Mouse (Mus musculus) B cell, adult 2 months (primary cell): ENCODE results near the gene Cct2.
A peak's percentile ranks its signal among the peaks of the same experiment; 100 is the strongest.
"Not testable (repeated sequence)": the region's sequence is repeated elsewhere in the genome, so short reads cannot be mapped to it uniquely, and the experiment has no call there.

ENCODE experiments used
- DNase-seq, 2 experiments: peaks; one replicate each; pipeline ENCODE4 v3.0.0; 2022

Gene Cct2

GRCm38 (mm10) chr10:117049961-117050597 is 13.5 kb downstream of the Cct2 start:
- DNase-seq: no peak

- DNase-seq: no peak
These were observed 14.4 kb downstream of the Cct2 start for GRCm38 (mm10) chr10:117049253-117049652.

DNA sequence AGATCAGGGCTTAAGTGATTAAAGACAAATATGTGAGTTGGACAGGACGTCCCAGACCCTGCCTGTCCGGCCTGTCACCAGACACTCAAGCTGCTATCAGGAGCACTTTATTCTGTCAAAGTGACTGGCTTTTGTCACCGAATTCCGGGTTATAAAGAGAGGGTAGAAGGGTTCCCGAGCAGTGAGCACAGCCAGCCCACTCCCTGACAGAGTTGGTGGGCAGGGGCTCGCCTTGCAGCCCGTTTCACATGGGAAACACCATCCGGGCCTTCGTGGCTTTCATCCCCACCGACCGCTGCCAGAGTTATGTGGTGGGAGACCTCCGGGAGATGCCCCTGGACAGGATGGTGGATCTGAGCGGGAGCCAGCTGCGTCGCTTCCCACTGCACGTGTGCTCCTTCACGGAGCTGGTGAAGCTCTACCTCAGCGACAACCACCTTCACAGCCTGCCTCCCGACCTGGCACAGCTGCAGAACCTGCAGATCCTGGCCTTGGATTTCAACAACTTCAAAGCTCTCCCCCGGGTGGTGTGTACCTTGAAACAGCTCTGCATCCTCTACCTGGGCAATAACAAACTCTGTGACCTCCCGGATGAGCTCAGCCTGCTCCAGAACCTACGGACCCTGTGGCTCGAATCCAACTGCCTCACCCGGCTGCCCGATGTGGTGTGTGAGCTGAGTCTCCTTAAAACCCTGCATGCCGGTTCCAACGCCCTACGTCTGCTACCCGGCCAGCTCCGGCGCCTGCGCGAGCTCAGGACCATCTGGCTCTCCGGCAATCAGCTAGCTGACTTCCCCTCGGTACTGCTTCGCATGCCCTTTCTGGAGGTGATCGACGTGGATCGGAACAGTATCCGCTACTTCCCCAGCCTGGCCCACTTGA is 18.2 kb downstream of the Cct2 start, which contains the start of gene Lrrc10:
TSS of gene Lrrc10 (plus strand) at position 167 of the 882 bp plus-strand sequence.
- DNase-seq: no peak

DNA sequence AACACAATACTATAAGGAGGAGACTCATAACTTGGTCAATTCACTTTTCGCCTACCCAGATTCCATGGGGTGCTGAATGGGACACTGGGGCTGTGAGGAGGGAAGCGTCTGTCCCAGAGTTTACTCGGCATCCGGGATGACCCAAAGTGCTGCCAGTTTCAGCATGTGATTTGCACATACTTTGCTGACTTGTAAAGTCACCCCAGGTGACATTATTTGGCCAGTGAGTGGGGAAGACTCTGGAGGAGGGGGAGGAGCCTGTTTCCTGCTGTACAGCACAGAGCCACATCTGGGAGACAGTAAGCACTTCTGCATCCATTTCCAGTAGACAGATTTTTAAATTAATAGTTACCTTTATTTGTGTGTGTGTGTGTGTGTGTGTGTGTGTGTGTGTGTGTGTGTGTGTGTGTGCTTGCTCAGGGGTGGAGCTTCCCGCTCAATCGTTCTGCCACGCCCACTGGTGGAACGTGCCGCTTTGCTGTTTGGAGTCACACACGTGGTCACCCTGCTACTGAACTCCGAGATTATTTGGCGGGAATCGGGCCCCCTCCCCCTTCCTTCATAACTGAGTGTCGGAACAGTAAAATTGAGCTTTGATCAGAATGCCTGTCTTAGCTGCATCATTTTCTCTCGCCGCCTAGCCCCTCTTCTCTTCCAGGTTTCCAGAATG is 20.0 kb downstream of the Cct2 start:
- not testable (repeated sequence) for DNase-seq

GRCm38 (mm10) chr10:117042295-117042694 is 21.3 kb downstream of the Cct2 start:
- no peak for DNase-seq

DNA sequence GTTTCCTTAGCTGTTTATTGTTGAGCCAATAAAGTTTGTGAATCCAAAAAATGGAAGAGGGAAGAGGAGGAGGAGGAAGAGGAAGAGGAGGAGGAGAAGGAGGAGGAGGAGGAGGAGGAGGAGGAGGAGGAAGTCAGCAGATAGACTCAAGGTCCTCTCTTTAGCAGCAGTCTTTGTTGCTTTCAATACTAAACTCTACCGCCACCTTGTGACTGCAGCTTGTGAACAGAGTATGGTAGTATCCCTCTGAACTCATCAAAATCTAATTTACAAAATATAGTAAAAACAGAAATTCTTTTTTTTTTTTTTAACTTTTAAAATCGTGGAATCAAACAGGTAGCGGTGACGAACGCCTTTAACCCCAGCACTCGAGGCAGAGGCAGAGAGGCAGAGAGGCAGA is 23.3 kb downstream of the Cct2 start:
- DNase-seq: no peak

- peak; percentile 88 to 91 for DNase-seq
These were observed 29.8 kb downstream of the Cct2 start for GRCm38 (mm10) chr10:117033785-117034184.

DNA sequence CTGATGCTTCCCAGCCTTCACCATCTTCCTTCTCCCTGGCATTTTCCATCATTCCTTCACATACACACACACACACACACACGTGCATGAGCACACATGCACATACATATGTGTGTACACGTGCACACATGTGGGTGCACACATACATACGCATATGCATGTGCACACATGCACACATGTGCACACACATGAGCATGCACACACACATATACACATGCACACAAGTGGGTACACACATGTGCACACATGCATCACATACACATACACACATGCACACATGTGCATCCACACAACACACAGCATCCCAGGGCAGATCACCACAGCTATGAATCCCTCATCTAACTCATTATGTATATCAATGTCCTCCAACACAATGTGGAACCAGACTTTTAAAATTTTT is 32.5 kb downstream of the Cct2 start:
- DNase-seq: no peak

DNA sequence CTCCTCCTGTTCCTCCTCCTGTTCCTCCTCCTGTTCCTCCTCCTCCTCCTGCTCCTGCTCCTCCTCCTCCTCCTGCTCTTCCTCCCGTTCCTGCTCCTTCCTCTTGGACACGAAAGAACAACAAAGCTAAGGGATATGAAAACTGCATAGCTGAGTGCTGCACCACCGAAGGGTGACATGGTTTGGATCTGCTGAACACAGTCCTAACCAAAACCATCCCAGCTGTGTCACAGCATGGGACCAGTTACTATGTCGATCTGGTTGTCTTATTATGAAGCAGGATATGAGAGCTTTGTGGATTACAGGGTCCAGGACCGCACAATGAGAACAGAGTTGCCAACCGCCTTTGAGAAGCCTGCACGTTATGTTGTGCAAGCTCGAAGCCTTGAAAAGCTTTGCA is 37.4 kb downstream of the Cct2 start:
- DNase-seq: no peak

DNA sequence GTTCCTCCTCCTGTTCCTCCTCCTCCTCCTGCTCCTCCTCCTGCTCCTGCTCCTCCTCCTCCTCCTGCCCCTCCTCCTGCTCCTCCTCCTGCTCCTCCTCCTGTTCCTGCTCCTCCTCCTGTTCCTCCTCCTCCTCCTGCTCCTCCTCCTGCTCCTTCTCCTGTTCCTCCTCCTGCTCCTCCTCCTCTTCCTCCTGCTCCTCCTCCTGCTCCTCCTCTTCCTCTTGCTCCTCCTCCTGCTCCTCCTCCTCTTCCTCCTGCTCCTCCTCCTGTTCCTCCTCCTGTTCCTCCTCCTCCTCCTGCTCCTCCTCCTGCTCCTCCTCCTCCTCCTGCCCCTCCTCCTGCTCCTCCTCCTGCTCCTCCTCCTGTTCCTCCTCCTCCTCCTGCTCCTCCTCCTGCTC is 37.8 kb downstream of the Cct2 start:
- not testable (repeated sequence) for DNase-seq

DNA sequence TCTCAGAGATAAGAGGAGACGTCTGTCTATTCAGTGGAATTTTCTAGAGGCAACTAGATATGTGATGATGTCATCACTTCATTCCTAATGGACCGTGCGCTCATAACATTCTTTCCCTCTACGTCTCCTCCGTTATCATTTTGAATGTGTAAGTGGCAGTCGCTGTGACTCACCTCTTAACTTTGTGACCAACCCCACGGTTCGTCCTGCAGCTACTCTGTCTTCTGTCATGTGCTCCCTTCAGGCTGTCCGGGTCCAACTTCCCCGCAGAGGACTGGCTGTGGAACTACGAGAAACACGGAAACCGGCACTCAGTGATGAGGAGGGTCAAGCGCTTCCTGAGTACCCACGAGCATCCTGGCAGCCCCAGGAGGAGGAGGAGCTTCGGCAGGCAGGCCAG is 39.9 kb downstream of the Cct2 start:
- DNase-seq: no peak

DNA sequence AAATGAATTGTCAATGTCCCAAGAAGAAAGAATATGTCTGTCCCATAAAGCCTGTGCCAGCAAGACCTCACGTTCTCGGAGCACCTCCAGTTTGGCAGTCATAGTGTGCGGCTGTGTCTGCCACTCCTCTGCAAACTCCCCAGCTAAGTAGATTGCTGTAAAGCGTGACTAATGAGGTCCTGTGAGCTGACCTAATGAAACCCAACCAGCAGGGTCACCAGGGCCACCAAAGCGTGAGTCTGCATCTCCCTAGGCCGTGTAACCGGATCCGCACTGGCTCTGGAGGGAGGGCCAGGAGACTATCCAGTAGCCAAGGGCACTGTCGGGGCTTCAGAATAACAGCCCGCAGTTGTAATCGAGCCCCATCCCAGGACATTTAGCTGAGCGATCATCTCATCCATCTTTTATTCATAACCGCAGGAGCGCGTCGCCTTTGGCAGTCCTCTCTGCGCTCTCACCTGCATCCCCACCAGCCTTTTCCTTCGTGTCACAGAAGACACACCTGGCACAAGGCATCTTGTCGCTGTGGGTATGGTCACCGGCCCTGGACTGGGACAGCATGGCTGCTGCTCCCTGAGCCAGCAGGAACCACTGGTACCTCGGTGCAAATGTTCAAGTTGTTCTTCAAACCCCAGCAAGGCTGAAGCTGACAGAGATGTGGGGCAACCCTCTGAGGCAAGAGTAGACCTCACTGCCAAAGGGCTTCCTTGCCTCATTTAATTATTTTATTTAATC is 42.4 kb downstream of the Cct2 start:
- DNase-seq: no peak

DNA sequence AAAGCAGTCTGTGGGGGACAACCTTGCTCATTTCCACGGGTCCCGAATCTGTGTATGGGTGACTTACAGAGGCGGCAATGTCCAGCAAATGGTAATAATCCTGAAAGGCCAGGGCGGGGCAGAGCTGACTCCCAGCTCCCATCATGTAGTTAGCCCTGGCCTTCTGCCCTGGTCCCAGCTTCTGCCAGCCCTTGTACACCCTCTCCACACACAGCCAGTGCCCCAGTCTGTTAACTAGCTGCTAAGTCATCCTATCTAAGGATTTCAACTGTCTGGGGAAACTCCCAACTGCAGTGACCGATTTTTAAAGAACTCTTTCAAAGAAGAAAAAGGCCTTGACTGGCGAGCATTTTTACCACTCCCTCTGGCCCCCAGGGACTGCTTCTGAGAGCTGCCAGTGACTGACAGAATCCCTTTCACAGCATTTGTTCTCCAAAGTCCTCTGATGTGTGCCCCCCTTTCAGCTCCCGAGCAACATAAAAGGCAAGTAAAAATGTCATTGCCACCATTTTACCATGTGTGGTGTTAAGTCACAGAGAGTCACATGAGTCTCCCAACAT is 45.3 kb downstream of the Cct2 start:
- no peak for DNase-seq

DNA sequence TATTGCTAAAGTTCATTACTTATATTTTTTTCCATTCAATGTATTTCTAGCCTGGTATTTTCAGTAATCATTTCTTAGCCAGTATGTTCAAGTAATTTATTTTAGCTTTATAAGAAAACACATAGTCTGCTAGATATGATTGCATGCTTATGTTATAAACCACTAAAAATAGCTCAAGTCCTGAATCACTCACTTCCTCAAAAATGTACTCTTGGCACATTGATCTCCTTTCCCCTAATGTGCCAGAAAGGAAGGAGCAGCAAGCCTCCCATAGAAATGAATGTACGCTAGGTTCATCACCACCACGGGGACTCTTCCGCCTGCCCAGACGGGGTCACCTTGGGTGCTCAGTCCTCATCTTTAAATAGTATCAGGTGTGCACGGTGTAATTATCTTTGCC is 49.0 kb downstream of the Cct2 start:
- DNase-seq: no peak

DNA sequence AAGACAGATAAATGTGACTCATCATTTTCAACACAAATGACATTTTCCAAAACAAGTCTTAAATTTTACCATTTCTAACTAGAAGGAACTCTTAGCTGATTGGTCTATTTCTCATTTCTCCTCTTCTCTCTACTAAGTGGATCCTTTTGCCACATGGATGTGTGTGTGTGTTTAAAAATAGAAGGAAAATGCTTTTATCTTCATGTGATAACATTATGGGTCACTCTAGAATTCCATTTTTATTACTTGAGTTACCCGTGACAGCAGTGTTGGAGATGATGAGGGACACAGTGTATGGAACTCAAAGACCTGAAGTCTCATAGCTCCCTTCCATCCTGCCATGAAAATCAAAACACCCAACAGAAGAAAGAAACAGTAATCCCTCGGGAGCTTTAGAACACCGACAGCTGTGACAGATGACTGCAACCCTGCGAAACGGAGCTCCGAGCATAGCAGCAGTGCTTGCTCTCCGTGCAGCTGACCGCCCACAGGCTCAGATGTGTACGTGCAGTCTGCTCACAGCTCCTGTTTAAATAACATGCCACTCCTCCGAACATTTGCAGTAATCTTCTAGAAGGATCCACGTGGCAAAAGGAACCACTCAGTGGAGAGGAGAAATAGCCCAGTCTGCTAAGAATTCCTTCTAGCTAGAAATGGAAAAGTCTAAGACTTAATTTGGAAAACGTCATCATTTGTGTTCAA is 49.8 kb downstream of the Cct2 start:
- DNase-seq: no peak

- no peak for DNase-seq
These were observed 52.6 kb downstream of the Cct2 start for GRCm38 (mm10) chr10:117011047-117011446.

DNA sequence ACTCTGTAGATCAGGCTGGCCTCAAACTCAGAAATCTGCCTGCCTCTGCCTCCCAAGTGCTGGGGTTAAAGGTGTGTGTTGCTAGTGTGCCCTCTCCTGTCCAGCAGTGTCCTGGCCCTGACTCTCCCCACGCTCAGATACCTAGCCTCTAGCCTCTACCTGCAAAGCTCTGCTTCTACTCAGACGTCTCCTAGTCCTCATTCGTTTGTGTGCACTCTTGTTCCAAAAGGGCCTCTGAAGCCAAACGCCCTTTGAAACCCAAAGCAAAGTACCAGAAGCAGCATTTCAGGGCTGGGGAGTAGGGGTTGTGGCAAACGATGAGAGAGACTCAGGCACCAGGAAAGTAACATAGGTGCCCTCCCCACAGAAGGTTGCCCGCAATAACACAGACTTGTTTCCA is 53.9 kb downstream of the Cct2 start:
- no peak for DNase-seq

GRCm38 (mm10) chr10:117005707-117006464 is 57.7 kb downstream of the Cct2 start:
- DNase-seq: no peak

GRCm38 (mm10) chr10:117004695-117005094 is 58.9 kb downstream of the Cct2 start:
- no peak for DNase-seq
